Mouse (Mus musculus) hindbrain, embryonic 13.5 days (tissue): ENCODE data around the gene Cdt1. TPM values are rescaled to one million over a fixed set of nuclear protein-coding genes. Genes with fewer than 3 reads are reported as not detected.

Experiments used
- microRNA-seq: library from miRNA; unstranded; fragments of <30 nt; microRNA quantifications from one replicate; pipeline ENCODE4, GENCODE M21; 2016
- polyA plus RNA-seq: library from polyadenylated mRNA; unstranded; fragments of >200 nt; fragmentation: Nextera tagmentation; extraction: Ambion mirVana; gene quantifications from 2 replicates; pipeline ENCODE4 v1.2.1, GENCODE M21; 2015

Cdt1 gene
- polyA plus RNA-seq, 1 experiment from 2014 or later, result 9.9 TPM

Small RNA genes within 50 kb of the gene (microRNA-seq; reads per million reads assigned to microRNA genes)
- gene Mir6396, result not detected

Other genes with a start within 250 kb of the Cdt1 start
- not detected in 2 replicates for gene Trhr2, start 207.3 kb upstream of the Cdt1 start, polyA plus RNA-seq
- 38.0 and 38.5 TPM in 2 replicates for gene Zc3h18, start 191.4 kb upstream of the Cdt1 start, polyA plus RNA-seq
- 0.28 TPM in 1 of 2 replicates, not detected in the other for gene Il17c, start 146.0 kb upstream of the Cdt1 start, polyA plus RNA-seq
- 42.7 and 46.2 TPM in 2 replicates for gene Cyba, start 135.1 kb upstream of the Cdt1 start, polyA plus RNA-seq
- gene Mvd, start 124.6 kb upstream of the Cdt1 start, polyA plus RNA-seq, result 44.7 and 48.2 TPM in 2 replicates
- gene Snai3, start 107.3 kb upstream of the Cdt1 start, polyA plus RNA-seq, result not detected in 2 replicates
- gene Rnf166, start 92.0 kb upstream of the Cdt1 start, polyA plus RNA-seq, result 37.1 and 37.9 TPM in 2 replicates
- 69.2 and 69.6 TPM in 2 replicates for gene Ctu2, start 91.9 kb upstream of the Cdt1 start, polyA plus RNA-seq
- 2.5 and 3.2 TPM in 2 replicates for gene Piezo1, start 16.7 kb upstream of the Cdt1 start, polyA plus RNA-seq
- gene Aprt, start 8.9 kb downstream of the Cdt1 start, polyA plus RNA-seq, result 153 and 157 TPM in 2 replicates
- 5.4 and 6.1 TPM in 2 replicates for gene Galns, start 43.4 kb downstream of the Cdt1 start, polyA plus RNA-seq
- gene Trappc2l, start 43.6 kb downstream of the Cdt1 start, polyA plus RNA-seq, result 98.9 and 101 TPM in 2 replicates
- gene Pabpn1l, start 54.7 kb downstream of the Cdt1 start, polyA plus RNA-seq, result not detected in 2 replicates
- gene Cbfa2t3, start 131.1 kb downstream of the Cdt1 start, polyA plus RNA-seq, result 27.2 and 30.2 TPM in 2 replicates
- 16.2 and 17.4 TPM in 2 replicates for gene Acsf3, start 207.5 kb downstream of the Cdt1 start, polyA plus RNA-seq